Mouse (Mus musculus): ENCODE measurements around the gene Pds5b. TPM values are rescaled to one million over a fixed set of nuclear protein-coding genes. Genes with fewer than 3 reads are reported as not detected.
"Not testable (repeated sequence)": the region's sequence is repeated elsewhere in the genome, so short reads cannot be mapped to it uniquely, and the experiment has no call there.

The Pds5b gene
- polyA plus RNA-seq, 1 experiment, result 4.7 TPM

DNA sequence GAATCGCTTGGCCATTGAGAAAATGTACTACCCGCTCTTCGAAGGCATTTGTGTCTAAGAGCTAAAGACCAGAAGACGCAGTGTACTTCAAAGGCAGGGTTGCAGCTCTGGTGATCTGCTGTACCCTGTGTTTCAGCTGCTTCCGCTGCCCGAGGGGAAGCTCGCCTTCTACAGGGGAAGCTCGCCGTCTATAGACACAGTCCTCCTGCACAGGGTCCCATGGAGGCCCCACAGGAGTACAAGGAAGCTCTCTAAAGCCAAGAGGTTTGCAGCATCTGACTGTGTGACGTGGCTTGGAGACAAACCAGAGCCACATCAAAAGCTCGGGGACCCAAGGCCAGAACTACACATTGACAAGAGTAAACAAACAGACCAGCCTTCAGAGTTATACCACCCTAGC is 167.1 kb downstream of the Pds5b start:
- Histone ChIP-seq H3ac (ENCODE audit: control insufficient read depth, insufficient read length) (no peak overlapping the region), H3K27me3 (ENCODE audit: control insufficient read depth, insufficient read depth, insufficient read length) (no peaks in the 10 kb centered on the region), H3K4me2 (ENCODE audit: low read depth) (no peak overlapping the region), H3K4me3 (no peak overlapping the region), H3K36me3 (ENCODE audit: control insufficient read depth, insufficient read depth) (no peaks in the 10 kb centered on the region), H3K79me2 (ENCODE audit: control insufficient read depth, insufficient read depth) (no peaks in the 10 kb centered on the region)
- no peak for TF ChIP-seq POLR2A (IDR thresholded peaks at IDR 0.05; ENCODE audit: insufficient read length, low read depth)
- no peak for TF ChIP-seq E2F4 (IDR thresholded peaks at IDR 0.05; ENCODE audit: insufficient read depth)
- no peak for TF ChIP-seq SRF (IDR thresholded peaks at IDR 0.05; ENCODE audit: control insufficient read depth, insufficient read length, low read depth)
- no peak for TF ChIP-seq REST (IDR thresholded peaks at IDR 0.05; ENCODE audit: insufficient read depth, insufficient read length)
- TF ChIP-seq TCF12 (IDR thresholded peaks at IDR 0.05; ENCODE audit: insufficient read depth, poor library complexity, severe bottlenecking), result no peak
- TF ChIP-seq MAX (IDR thresholded peaks at IDR 0.05; ENCODE audit: low read depth), result no peak
- no peak for TF ChIP-seq POLR2AphosphoS2 (IDR thresholded peaks at IDR 0.05; ENCODE audit: insufficient read length, low read depth)
- TF ChIP-seq CEBPB (IDR thresholded peaks at IDR 0.05; ENCODE audit: insufficient read depth, poor library complexity, severe bottlenecking), result no peak
- TF ChIP-seq MYOG (IDR thresholded peaks at IDR 0.05; ENCODE audit: control insufficient read depth in 1 of 3, insufficient read depth in 1 of 3, insufficient read length in 2 of 3, low read depth in 2 of 3), result no peak
- no peak for TF ChIP-seq MYOD1 (IDR thresholded peaks at IDR 0.05; ENCODE audit: control insufficient read depth in 1 of 3, insufficient read length in 2 of 3, low read depth in 2 of 3)
- no peak for TF ChIP-seq TCF3 (IDR thresholded peaks at IDR 0.05; ENCODE audit: insufficient read length, low read depth)
- TF ChIP-seq USF1 (IDR thresholded peaks at IDR 0.05; ENCODE audit: low read depth), result no peak

DNA sequence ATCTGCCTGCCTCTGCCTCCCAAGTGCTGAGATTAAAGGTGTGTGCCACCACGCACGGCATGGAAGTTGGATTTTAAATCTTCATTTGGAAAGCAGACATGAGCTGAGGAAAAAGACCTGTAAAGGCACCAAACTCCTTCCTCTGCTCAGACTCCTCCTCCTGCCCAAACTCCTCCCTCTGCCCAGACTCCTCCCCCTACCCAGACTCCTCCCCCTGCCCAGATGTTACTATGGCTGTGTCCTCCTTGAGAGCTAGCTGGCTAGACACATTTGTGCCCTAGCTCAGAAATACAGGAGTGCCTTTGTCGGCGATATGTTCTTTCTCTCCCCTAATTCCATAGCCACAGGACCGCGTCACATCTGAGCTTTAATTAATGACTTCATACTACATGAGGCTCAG is 172.4 kb downstream of the Pds5b start:
- TF ChIP-seq MYOD1 (IDR thresholded peaks at IDR 0.05; ENCODE audit: control insufficient read depth in 1 of 3, insufficient read length in 2 of 3, low read depth in 2 of 3), result no peak
- Histone ChIP-seq H3K36me3 (ENCODE audit: control insufficient read depth, insufficient read depth) (no peaks in the 10 kb centered on the region), H3K4me2 (ENCODE audit: low read depth) (no peak overlapping the region), H3K79me2 (ENCODE audit: control insufficient read depth, insufficient read depth) (no peaks in the 10 kb centered on the region), H3K27me3 (ENCODE audit: control insufficient read depth, insufficient read depth, insufficient read length) (no peaks in the 10 kb centered on the region), H3K4me3 (no peak overlapping the region), H3ac (ENCODE audit: control insufficient read depth, insufficient read length) (no peak overlapping the region)

DNA sequence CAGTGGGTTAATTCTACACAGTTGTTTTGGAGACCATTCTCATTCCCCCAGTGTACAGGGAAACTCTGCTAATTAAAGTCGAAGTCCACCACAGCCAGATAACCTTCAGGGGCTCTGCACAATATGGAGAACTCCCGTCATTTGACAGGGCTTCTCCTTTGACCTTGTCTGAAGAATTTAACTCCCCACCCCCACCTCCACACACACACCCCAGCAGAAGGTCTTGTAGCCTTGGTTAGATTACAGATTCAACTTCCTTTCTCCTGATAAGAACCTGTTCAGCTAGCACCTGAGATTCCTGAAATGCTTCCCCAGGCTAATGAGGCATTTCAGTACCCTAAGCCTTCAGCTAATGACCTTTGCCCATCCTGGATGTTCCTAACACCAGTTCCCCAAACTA is 177.3 kb downstream of the Pds5b start:
- no peaks in the 10 kb centered on the region for H3K79me2 ChIP-seq (ENCODE audit: control insufficient read depth, insufficient read depth)
- no peak overlapping the region for H3ac ChIP-seq (ENCODE audit: control insufficient read depth, insufficient read length)
- H3K4me2 ChIP-seq (ENCODE audit: low read depth), result no peak overlapping the region
- H3K27me3 ChIP-seq (ENCODE audit: control insufficient read depth, insufficient read depth, insufficient read length), result no peaks in the 10 kb centered on the region
- TF ChIP-seq SRF (IDR thresholded peaks at IDR 0.05; ENCODE audit: control insufficient read depth, insufficient read length, low read depth) (no peak), MAX (IDR thresholded peaks at IDR 0.05; ENCODE audit: low read depth) (no peak), REST (IDR thresholded peaks at IDR 0.05; ENCODE audit: insufficient read depth, insufficient read length) (no peak), CEBPB (IDR thresholded peaks at IDR 0.05; ENCODE audit: insufficient read depth, poor library complexity, severe bottlenecking) (no peak), MYOG (IDR thresholded peaks at IDR 0.05; ENCODE audit: control insufficient read depth in 1 of 3, insufficient read depth in 1 of 3, insufficient read length in 2 of 3, low read depth in 2 of 3) (no peak), TCF12 (IDR thresholded peaks at IDR 0.05; ENCODE audit: insufficient read depth, poor library complexity, severe bottlenecking) (no peak), E2F4 (IDR thresholded peaks at IDR 0.05; ENCODE audit: insufficient read depth) (no peak), POLR2AphosphoS2 (IDR thresholded peaks at IDR 0.05; ENCODE audit: insufficient read length, low read depth) (no peak), MYOD1 (IDR thresholded peaks at IDR 0.05; ENCODE audit: control insufficient read depth in 1 of 3, insufficient read length in 2 of 3, low read depth in 2 of 3) (no peak), USF1 (IDR thresholded peaks at IDR 0.05; ENCODE audit: low read depth) (no peak), TCF3 (IDR thresholded peaks at IDR 0.05; ENCODE audit: insufficient read length, low read depth) (no peak), POLR2A (IDR thresholded peaks at IDR 0.05; ENCODE audit: insufficient read length, low read depth) (no peak)
- no peaks in the 10 kb centered on the region for H3K36me3 ChIP-seq (ENCODE audit: control insufficient read depth, insufficient read depth)
- no peak overlapping the region for H3K4me3 ChIP-seq

DNA sequence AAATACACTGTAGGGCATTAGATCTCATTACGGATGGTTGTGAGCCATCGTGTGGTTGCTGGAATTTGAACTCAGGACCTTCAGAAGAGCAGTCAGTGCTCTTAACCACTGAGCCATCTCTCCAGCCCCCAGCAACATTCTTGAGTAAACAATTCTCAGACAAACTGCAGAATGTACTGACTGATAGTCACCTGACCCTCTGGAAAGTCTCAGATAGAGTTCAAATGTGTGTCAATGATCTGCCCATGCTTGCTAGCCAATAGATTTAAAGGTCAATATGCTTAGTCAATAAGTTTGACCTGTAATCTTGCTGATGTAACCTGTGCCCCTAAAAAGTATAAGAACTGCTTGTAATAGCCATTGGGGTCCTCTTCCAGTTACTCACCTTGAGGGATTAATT is 178.6 kb downstream of the Pds5b start:
- not testable (repeated sequence) for H3K27me3 ChIP-seq (ENCODE audit: control insufficient read depth, insufficient read depth, insufficient read length); H3K79me2 ChIP-seq (ENCODE audit: control insufficient read depth, insufficient read depth); H3K4me3 ChIP-seq; H3K36me3 ChIP-seq (ENCODE audit: control insufficient read depth, insufficient read depth); H3K4me2 ChIP-seq (ENCODE audit: low read depth); H3ac ChIP-seq (ENCODE audit: control insufficient read depth, insufficient read length)

DNA sequence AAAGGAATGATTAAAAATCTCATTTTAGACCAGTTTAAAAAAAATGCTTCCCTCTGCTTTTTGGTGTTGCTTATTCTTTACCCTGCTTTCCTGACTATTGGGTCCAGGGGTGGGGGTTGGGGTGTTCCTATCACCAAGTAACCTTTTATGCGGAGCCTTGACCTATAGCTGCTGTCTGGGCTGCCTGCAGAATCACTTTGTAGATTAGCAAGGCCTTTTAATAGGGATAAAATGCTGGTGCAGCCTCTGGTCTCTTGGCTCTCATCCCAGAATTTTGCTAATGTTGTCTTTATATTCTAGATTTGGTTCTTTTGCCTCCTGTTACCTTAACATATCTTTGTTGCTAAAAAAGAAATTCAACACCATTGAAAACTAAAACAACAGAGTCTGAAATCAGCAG is 181.0 kb downstream of the Pds5b start:
- no peak for TF ChIP-seq CEBPB (IDR thresholded peaks at IDR 0.05; ENCODE audit: insufficient read depth, poor library complexity, severe bottlenecking)
- Histone ChIP-seq H3K4me2 (ENCODE audit: low read depth) (no peak overlapping the region), H3K4me3 (no peak overlapping the region), H3K79me2 (ENCODE audit: control insufficient read depth, insufficient read depth) (no peaks in the 10 kb centered on the region), H3ac (ENCODE audit: control insufficient read depth, insufficient read length) (no peak overlapping the region), H3K36me3 (ENCODE audit: control insufficient read depth, insufficient read depth) (no peaks in the 10 kb centered on the region), H3K27me3 (ENCODE audit: control insufficient read depth, insufficient read depth, insufficient read length) (no peaks in the 10 kb centered on the region)

DNA sequence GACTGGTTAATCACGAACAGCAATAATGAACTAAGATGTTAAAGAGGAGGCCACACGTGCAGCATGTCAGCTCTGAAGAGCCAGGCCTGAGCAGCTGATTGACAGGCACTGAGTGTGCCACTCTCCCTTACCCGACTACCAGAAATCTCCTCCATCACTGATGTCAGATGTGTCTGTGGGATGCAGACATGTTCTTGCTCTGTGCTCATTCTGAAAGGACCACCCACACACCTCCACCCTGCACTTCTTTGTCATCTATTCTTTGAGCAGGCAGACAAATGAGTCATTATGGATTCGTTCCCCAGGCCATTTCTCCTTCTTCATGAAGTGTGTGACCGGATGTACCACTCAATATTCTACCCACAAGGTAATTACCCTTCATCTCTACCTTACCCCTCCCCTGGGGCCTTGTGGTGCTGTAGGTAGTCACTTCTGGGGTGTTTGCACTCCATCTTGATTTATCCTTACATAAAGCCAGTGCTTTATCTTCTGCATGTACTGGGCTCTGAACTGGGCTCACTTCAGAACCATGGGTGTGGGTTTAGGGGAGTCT is 186.2 kb downstream of the Pds5b start:
- TF ChIP-seq POLR2AphosphoS2 (IDR thresholded peaks at IDR 0.05; ENCODE audit: insufficient read length, low read depth), result no peak
- no peak for TF ChIP-seq MAX (IDR thresholded peaks at IDR 0.05; ENCODE audit: low read depth)
- TF ChIP-seq MYOD1 (IDR thresholded peaks at IDR 0.05; ENCODE audit: control insufficient read depth in 1 of 3, insufficient read length in 2 of 3, low read depth in 2 of 3), result no peak
- no peak for TF ChIP-seq USF1 (IDR thresholded peaks at IDR 0.05; ENCODE audit: low read depth)
- no peak for TF ChIP-seq POLR2A (IDR thresholded peaks at IDR 0.05; ENCODE audit: insufficient read length, low read depth)
- TF ChIP-seq REST (IDR thresholded peaks at IDR 0.05; ENCODE audit: insufficient read depth, insufficient read length), result no peak
- TF ChIP-seq CEBPB (IDR thresholded peaks at IDR 0.05; ENCODE audit: insufficient read depth, poor library complexity, severe bottlenecking), result no peak
- no peak for TF ChIP-seq TCF12 (IDR thresholded peaks at IDR 0.05; ENCODE audit: insufficient read depth, poor library complexity, severe bottlenecking)
- no peak for TF ChIP-seq MYOG (IDR thresholded peaks at IDR 0.05; ENCODE audit: control insufficient read depth in 1 of 3, insufficient read depth in 1 of 3, insufficient read length in 2 of 3, low read depth in 2 of 3)
- H3K27me3 ChIP-seq (ENCODE audit: control insufficient read depth, insufficient read depth, insufficient read length), result no peaks in the 10 kb centered on the region
- no peak overlapping the region for H3ac ChIP-seq (ENCODE audit: control insufficient read depth, insufficient read length)
- H3K36me3 ChIP-seq (ENCODE audit: control insufficient read depth, insufficient read depth), result no peaks in the 10 kb centered on the region
- no peak overlapping the region for H3K4me3 ChIP-seq
- no peak overlapping the region for H3K4me2 ChIP-seq (ENCODE audit: low read depth)
- no peaks in the 10 kb centered on the region for H3K79me2 ChIP-seq (ENCODE audit: control insufficient read depth, insufficient read depth)
